Mouse (Mus musculus) MEL-GATA-1-ER (cell line): ENCODE data around the gene Clic4.
A peak's percentile ranks its signal among the peaks of the same experiment; 100 is the strongest.

Experiments
- DNase-seq: peaks from one replicate; pipeline ENCODE4 v3.0.0-alpha.2; 2012; ENCODE audit warnings: low read depth; ENCODE audit errors: extremely low read depth

Clic4 gene

DNA sequence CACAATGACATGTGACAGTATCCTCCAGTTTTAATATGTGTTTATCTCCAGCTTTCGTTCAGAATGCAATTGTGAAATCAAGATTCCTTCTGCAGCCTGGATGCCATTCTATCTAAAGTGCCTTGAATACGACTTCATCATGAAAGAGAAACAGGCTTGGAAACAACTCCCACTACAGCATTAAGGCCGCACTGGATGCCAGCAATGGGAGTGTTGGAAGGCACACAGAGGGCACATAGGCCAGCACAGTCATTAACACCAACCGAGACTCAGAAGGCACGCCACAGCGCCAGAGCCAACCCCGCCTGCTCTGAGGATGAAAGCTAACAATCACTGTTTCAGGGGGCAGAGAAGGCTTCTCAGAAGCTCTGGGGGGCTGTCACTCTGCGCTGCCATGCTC, 37.1 kb downstream of the Clic4 start:
- no peak for DNase-seq

GRCm38 (mm10) chr4:135232563-135232962, 40.1 kb downstream of the Clic4 start:
- no peak for DNase-seq

DNA sequence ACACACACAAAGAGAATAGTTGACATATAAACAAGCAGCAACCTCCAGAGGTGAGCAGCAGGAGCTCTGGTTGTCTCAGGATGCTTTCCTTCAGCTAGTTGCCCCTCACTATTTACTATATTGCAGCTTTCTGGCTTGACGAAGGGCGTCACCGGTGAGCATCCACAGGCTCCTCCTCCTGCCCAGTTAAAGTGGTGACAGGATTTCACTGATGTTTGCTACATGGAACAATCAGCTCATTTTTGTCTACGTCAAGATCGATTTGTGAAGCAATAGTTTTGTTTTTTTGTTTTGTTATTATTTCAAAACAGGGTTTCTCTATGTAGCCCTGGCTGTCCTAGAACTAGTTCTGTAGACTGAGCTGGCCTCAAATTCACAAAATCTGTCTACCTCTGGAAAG, 41.1 kb downstream of the Clic4 start:
- no peak for DNase-seq

GRCm38 (mm10) chr4:135231136-135231535, 41.5 kb downstream of the Clic4 start:
- DNase-seq: no peak

- no peak for DNase-seq
Observed at GRCm38 (mm10) chr4:135230661-135231060, 42.0 kb downstream of the Clic4 start.

DNA sequence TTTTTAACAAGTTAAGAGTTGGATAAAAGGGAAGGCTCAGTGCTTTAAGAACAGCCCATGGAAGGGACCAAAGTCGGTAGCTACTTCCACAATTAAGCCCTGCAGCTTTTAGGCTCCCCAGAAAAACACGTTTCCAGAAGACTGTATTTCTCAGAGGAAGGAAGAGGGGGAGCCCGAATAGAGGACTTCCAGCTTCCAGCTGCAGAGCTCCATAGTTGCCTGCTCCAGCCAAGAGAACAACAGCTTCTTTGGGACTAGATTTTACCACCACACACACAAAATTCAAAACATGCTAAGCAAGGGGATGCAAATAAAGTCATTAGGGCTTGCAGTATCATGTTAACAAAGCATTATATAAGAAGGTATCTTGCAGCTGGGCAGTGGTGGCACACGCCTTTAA, 42.7 kb downstream of the Clic4 start:
- no peak for DNase-seq

- DNase-seq: no peak
Observed at GRCm38 (mm10) chr4:135228136-135228535, 44.5 kb downstream of the Clic4 start.

DNA sequence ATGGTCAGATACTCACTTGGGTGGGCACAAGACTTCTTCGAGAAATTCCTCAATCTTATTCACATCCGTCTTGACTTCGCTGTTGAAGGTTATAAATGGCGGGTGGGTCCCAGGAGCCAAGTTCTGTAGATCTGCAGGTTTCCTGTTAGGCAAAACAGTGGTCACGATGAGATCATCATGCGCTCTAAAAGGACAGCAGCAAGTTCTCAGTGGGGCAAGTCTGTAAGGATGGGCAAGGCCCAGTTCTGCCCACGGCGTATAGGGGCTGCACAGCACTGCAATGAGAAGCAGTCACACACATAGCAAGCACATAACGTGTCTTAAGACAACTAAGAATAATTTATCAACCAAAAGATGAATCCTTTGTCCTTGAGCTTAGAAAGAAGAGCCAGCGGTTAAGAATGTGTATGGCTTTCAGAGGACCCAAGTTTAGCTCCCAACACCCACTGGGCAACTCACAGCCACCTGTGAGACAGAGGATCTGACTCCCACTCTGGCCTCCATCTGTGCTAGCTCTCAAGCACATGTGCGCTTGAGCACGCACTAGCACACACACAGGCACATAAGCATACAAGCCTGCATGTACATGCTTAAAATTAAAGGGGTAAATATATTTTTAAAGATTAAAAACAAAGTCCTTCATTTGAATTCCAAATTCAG, 46.5 kb downstream of the Clic4 start:
- DNase-seq: no peak

GRCm38 (mm10) chr4:135223808-135224207, 48.8 kb downstream of the Clic4 start:
- no peak for DNase-seq

DNA sequence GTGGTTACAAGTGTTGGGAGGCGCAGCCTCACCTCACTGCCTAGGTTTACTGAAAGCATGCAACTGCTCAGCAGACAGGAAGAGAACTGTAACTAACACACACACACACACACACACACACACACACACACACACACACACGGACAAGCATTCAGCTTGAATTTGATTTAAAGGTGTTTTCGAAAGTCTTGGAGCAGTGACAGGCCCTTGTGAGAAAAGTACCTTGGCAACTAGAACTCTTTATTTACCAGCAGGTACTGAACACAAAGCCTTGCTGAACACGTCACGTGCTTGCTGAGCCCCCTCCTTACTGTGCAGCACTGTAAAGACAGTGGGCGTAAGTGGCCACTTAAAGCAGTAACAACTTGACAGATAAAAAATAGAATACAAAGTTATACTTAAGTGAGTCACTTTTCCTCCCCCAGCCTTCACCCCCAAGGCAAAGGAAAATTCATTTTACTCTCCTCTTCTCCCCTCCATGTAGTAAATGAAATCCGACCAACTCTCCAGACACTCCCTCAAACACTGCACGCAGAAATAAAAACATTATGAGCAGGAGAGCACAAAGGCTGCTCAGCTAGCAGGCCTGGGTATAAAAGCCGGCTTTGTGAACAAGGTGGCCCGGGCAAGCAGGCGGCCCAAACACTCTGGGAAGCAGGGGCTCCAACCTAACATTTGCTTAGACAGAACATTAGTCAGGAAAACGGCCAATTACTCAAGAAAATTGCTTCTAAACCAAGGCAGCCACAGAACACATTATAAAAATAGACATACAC, 50.8 kb downstream of the Clic4 start:
- no peak for DNase-seq

DNA sequence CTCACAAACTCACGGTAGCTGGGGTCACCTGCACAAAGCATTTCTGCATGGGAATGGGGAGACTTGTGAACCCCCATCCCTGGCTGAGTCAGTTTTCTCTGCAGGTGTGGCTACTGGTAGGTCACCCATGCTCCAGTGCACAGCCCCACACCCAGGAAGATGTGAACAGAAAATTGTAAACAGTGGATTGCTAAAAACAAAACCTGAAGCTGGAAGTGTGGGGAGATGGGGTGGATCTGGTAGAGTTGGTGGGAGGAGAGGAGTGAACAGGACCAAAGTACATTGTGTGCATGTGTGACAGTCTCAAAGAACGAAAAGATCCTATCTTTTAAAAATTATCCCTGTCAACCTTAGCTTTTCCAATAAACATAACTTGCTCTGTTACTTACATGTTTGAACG, 52.0 kb downstream of the Clic4 start:
- no peak for DNase-seq

DNA sequence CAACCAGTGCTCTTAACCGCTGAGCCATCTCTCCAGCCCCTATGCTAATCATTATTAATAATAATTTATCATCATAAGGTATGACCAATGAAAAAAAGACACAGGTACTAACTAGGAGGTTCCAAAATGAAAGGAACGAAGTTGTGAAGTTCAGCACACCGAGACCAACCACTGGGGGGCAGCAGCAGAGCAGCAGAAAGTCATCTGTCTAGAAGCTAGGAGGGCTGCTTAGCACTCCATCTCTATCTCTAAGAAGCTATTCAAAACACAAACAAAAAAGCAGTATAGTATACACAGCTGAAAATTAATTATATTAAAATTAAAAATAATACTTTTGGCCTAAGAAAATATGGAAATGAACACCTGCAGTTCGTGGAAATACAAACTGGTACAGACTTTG, 53.0 kb downstream of the Clic4 start:
- DNase-seq: peak; percentile 35

DNA sequence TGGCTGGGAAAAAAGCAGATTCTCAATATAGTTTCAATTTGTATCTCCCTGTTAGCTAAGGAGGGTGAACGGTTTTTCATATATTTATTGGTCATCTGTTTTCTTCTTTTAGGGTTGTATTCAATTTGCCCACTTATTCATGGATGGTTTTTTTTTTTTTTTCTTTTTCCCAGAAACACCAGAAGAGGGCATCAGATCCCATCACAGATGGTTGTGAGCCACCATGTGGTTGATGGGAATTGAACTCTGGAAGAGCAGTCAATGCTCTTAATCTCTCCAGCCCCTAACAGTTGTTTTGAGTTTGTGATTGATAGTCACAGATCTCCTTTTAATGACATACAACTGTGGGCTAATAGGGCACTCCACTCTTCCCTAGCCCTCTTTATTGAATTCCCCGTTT, 62.8 kb downstream of the Clic4 start:
- no peak for DNase-seq

DNA sequence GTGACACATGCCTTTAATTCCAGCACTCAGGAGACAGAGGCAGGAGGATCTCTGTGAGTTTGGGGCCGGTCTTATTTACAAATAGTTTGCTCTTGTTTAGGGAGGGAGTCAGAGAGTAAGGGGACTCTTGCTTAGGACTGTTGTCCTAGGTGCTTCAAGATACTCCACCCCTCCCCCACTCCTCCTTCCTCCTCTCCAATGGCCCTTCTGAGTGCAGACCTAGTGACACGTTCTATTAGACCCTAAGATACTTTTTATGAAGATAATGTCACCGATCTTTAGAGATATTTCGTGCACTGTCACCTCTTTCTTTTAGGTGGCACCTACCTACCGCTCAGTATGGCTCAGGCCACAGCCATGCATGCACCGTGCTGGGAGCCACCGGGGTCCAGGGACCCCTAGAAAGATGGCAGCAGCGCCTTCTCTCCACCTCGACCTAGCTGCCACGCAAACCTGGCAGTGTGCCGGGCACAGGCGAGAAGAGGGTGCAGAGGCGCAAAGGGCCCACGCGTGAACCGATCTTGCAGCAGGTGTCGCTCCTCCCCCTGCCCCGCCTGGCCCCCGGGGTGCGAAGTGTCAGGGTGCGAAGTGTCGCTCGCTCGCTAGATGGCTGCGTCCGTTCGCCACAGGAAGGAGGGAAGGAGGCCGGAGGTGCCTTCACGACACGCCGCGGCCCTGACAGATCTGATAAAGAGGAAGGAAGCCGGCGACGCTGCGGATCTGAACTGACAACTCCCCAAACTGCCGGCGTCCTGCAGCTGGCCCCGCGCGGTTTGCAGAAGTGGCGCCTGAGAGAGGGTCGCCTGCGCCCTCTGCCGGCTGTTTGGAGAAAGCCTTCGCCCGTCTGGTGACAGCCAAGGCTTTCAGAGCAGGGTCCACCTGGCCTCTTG, 66.7 kb downstream of the Clic4 start:
- peak; percentile 82 for DNase-seq

- DNase-seq: no peak
Observed at GRCm38 (mm10) chr4:135205254-135205653, 67.4 kb downstream of the Clic4 start.

GRCm38 (mm10) chr4:135204666-135205065, 67.9 kb downstream of the Clic4 start:
- DNase-seq: no peak

- no peak for DNase-seq
Observed at GRCm38 (mm10) chr4:135203806-135204560, 68.6 kb downstream of the Clic4 start.

GRCm38 (mm10) chr4:135203279-135203678, 69.3 kb downstream of the Clic4 start:
- DNase-seq: no peak

GRCm38 (mm10) chr4:135201771-135202170, 70.8 kb downstream of the Clic4 start:
- no peak for DNase-seq

DNA sequence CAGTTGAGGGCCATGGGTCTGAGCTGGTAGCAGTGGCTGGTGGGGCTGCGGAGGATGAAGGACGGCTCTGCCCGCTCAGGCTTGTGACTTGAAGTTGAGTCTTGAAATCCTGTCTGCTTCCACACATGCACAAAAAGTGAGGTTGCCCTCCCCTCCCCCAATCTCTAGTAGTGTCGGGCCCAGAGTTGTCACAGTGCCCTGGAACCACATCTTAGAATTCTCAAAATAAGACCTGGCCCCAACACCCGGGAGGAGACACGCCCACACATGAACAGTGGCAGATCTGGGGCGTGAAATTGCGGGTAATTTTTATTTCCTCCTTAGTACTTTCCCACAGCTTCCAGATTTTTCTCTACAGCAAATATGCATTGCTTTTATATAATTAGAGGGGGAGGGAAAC, 74.8 kb downstream of the Clic4 start:
- DNase-seq: no peak

GRCm38 (mm10) chr4:135192841-135193240, 79.8 kb downstream of the Clic4 start:
- no peak for DNase-seq
